Mouse (Mus musculus) kidney, postnatal 0 days (tissue): Measurements from ENCODE around the gene Fancc. TPM values are rescaled to one million over a fixed set of nuclear protein-coding genes. Genes with fewer than 3 reads are reported as not detected.
A peak's percentile ranks its signal among the peaks of the same experiment; 100 is the strongest.
"Not testable (repeated sequence)": the region's sequence is repeated elsewhere in the genome, so short reads cannot be mapped to it uniquely, and the experiment has no call there.

Source experiments
- ATAC-seq: fragments of 200-750 bp; cut with Nextera tagmentation; replicated peaks from 2 replicates; pipeline ENCODE4 v1.8.0; 2017; ENCODE audit warnings: low read depth, moderate number of reproducible peaks, moderate TSS enrichment, moderate library complexity; ENCODE audit not compliant: low FRiP score
- DNase-seq: peaks from one replicate; pipeline ENCODE4 v3.0.0-alpha.2; 2016; ENCODE audit warnings: low spot score
- H3K27ac ChIP-seq: fragments of 300-500 bp; sonication (generic); 2 replicates; pipeline ENCODE4 v1.5.1; 2014; ENCODE audit warnings: mild to moderate bottlenecking
- H3K27me3 ChIP-seq: fragments of 300-500 bp; sonication (generic); 2 replicates; pipeline ENCODE4 v1.6.1; 2014; ENCODE audit warnings: low read length, mixed read lengths; ENCODE audit not compliant: insufficient read depth
- H3K36me3 ChIP-seq: fragments of 300-500 bp; sonication (generic); 2 replicates; pipeline ENCODE4 v1.6.1; 2014; ENCODE audit warnings: low read length, mixed read lengths; ENCODE audit not compliant: insufficient read depth
- H3K4me1 ChIP-seq: fragments of 300-500 bp; sonication (generic); replicated peaks from 2 replicates; pipeline ENCODE4 v1.6.1; 2014; ENCODE audit warnings: antibody characterized with exemption, low read length, mixed read lengths; ENCODE audit not compliant: insufficient read depth
- H3K4me2 ChIP-seq: fragments of 300-500 bp; sonication (generic); 2 replicates; pipeline ENCODE4 v1.6.1; 2014; ENCODE audit warnings: mild to moderate bottlenecking, low read length, moderate library complexity, mixed read lengths
- H3K4me3 ChIP-seq: fragments of 300-500 bp; sonication (generic); replicated peaks from 2 replicates; pipeline ENCODE4 v1.5.1; 2014; ENCODE audit warnings: low read depth, low read length
- H3K9ac ChIP-seq: fragments of 300-500 bp; sonication (generic); 2 replicates; pipeline ENCODE4 v1.6.1; 2014; ENCODE audit warnings: low read depth, low read length
- H3K9me3 ChIP-seq: fragments of 300-500 bp; sonication (generic); replicated peaks from 2 replicates; pipeline ENCODE4 v1.6.1; 2016; ENCODE audit warnings: low read length, inconsistent platforms, mixed read lengths
- CTCF ChIP-seq: IDR thresholded peaks from 2 replicates; pipeline ENCODE4 v1.5.1; 2016; ENCODE audit warnings: antibody characterized with exemption, low read depth, mild to moderate bottlenecking, moderate library complexity
- WGBS: fragments of 180-500 bp; shearing (Covaris S2); extraction: QIAGEN DNeasy Blood & Tissue Kit; methylation state at CpG from one replicate; pipeline ENCODE4 v1.1.7; 2014; 5-methylcytosine and 5-hydroxymethylcytosine counted together
- polyA plus RNA-seq: library from polyadenylated mRNA; unstranded; fragments of >200 nt; fragmentation: Nextera tagmentation; extraction: Ambion mirVana; gene quantifications from 2 replicates; pipeline ENCODE4 v1.2.1, GENCODE M21; 2015

Gene Fancc
- polyA plus RNA-seq, 1 experiment from 2014 or later: 16.2 TPM

- Histone ChIP-seq H3K4me3 (no peak overlapping the region), H3K36me3 (0 out of 2 replicates have a peak, but pooled peaks cover 5% of the 10 kb centered on the region), H3K9me3 (no peaks in the 10 kb centered on the region), H3K27ac (no peak overlapping the region), H3K9ac (no peak overlapping the region), H3K4me1 (peaks cover 32% of the 10 kb centered on the region), H3K4me2 (no peak overlapping the region), H3K27me3 (no peaks in the 10 kb centered on the region)
- WGBS: 94% methylated on average over 7 of the region's 7 CpGs
- DNase-seq (no peak), ATAC-seq (no peak)
- TF ChIP-seq CTCF: no peak
Measured at GRCm38 (mm10) chr13:63319814-63320213, 177.3 kb downstream of the Fancc start.

- no peak overlapping the region for H3K27ac ChIP-seq
- H3K36me3 ChIP-seq: 0 out of 2 replicates have a peak, but pooled peaks cover 5% of the 10 kb centered on the region
- ATAC-seq: no peak
- no peaks in the 10 kb centered on the region for H3K9me3 ChIP-seq
- TF ChIP-seq CTCF: no peak
- H3K4me2 ChIP-seq: no peak overlapping the region
- DNase-seq: no peak
- H3K4me3 ChIP-seq: no peak overlapping the region
- H3K27me3 ChIP-seq: no peaks in the 10 kb centered on the region
- H3K4me1 ChIP-seq: peaks cover 34% of the 10 kb centered on the region
- no peak overlapping the region for H3K9ac ChIP-seq
- WGBS: 56% methylated on average over 7 of the region's 7 CpGs
Measured at GRCm38 (mm10) chr13:63317681-63318104, 179.4 kb downstream of the Fancc start.

- Histone ChIP-seq H3K4me1 (peaks cover 35% of the 10 kb centered on the region), H3K36me3 (0 out of 2 replicates have a peak, but pooled peaks cover 5% of the 10 kb centered on the region), H3K4me2 (no peak overlapping the region), H3K4me3 (no peak overlapping the region), H3K27ac (peak overlapping the region; percentile 25; the same call in 1 of the 2 replicates), H3K9me3 (no peaks in the 10 kb centered on the region), H3K27me3 (no peaks in the 10 kb centered on the region), H3K9ac (no peak overlapping the region)
- DNase-seq (no peak), ATAC-seq (no peak)
- TF ChIP-seq CTCF: no peak
- WGBS: 80% methylated on average over 5 of the region's 5 CpGs
Measured at GRCm38 (mm10) chr13:63316407-63316806, 180.7 kb downstream of the Fancc start.

GRCm38 (mm10) chr13:63315777-63316176, 181.3 kb downstream of the Fancc start:
- H3K4me1 ChIP-seq: peaks cover 35% of the 10 kb centered on the region
- ATAC-seq: peak; percentile 47
- no peaks in the 10 kb centered on the region for H3K9me3 ChIP-seq
- no peak for DNase-seq
- H3K27ac ChIP-seq: peak overlapping the region; percentile 25; the same call in 1 of the 2 replicates
- no peak overlapping the region for H3K4me2 ChIP-seq
- 0 out of 2 replicates have a peak, but pooled peaks cover 5% of the 10 kb centered on the region for H3K36me3 ChIP-seq
- no peak overlapping the region for H3K4me3 ChIP-seq
- H3K27me3 ChIP-seq: no peaks in the 10 kb centered on the region
- no peak overlapping the region for H3K9ac ChIP-seq
- TF ChIP-seq CTCF: no peak
- 48% methylated on average over 6 of the region's 6 CpGs for WGBS

DNA sequence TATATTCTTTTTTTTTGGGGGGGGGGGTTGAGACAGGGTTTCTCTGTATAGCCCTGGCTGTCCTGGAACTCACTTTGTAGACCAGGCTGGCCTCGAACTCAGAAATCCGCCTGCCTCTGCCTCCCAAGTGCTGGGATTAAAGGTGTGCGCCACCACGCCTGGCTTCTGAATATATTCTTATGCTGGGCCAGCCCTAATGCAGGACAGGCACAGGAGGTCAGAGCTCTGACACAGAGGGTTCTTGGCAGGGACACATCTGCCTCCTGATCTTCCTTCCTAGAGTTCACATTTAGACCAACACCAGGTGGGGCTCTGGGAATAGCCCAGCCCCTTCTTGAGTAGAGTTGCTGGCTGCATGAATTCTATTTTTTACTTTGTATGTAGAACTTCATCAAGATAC, 182.0 kb downstream of the Fancc start:
- not testable (repeated sequence) for ATAC-seq, H3K27me3 ChIP-seq
- WGBS: 93% methylated on average over 4 of the region's 4 CpGs

DNA sequence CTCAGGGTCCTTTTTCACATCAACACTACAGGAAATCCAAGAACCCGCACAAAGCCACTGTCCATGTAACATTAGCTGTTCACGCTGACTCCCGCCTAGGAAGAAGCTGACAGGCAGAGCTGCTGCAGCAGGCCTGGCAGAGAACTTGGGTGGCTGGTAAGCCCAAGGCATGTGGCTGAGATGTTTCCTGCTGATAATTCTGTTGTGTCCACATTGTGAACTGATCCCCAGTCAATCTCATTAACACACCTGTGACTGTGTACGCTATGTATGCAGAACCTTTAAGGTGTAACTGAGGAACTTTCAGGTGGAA, 182.5 kb downstream of the Fancc start:
- DNase-seq (peak; percentile 83), ATAC-seq (no peak)
- Histone ChIP-seq H3K27me3 (no peaks in the 10 kb centered on the region), H3K4me2 (no peak overlapping the region), H3K9ac (no peak overlapping the region), H3K27ac (peak overlapping the region; percentile 50; the same call in 1 of the 2 replicates), H3K9me3 (no peaks in the 10 kb centered on the region), H3K36me3 (0 out of 2 replicates have a peak, but pooled peaks cover 5% of the 10 kb centered on the region), H3K4me1 (peaks cover 35% of the 10 kb centered on the region), H3K4me3 (no peak overlapping the region)
- no peak for TF ChIP-seq CTCF
- WGBS: 43% methylated on average over 4 of the region's 4 CpGs

More for the DNA sequence above, 182.0 kb downstream of the Fancc start:
- not testable (repeated sequence) for H3K9ac ChIP-seq, H3K36me3 ChIP-seq, H3K9me3 ChIP-seq, H3K27ac ChIP-seq, DNase-seq, H3K4me2 ChIP-seq, H3K4me3 ChIP-seq
- H3K4me1 ChIP-seq: peaks cover 35% of the 10 kb centered on the region
